Mouse (Mus musculus): Measurements from ENCODE around the gene Rbm41. TPM values are rescaled to one million over a fixed set of nuclear protein-coding genes. Genes with fewer than 3 reads are reported as not detected.

Gene Rbm41
- total and polyA plus RNA-seq, 3 experiments, result 9.1 to 9.4 TPM; not detected in 1

DNA sequence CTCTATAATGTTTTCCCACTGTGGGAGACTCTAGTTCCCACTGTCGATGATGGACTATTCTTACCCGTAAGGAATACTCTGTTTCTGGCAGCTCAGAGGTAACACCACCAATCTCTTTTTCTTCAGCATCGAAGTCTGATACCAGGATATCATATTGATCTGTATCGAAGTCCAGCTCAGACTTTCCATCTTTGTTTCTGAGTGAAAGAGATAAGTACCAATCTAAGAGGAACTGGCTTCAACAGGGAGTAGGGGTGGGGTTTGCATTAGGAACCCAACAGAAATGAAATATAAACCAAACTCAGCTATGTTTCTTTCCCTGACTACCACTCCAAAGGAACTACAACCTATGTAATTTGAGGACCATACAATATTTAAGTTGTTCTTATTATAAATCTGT, 143.6 kb downstream of the Rbm41 start (continued):
- no peak for TF ChIP-seq ZNF384 (IDR thresholded peaks at IDR 0.05; ENCODE audit: low read depth, low read length)
- TF ChIP-seq CHD1 (IDR thresholded peaks at IDR 0.05; ENCODE audit: low read depth, low read length), result no peak
- no peak for TF ChIP-seq POLR2A (IDR thresholded peaks at IDR 0.05; ENCODE audit: control insufficient read depth in 1 of 2, insufficient read depth in 1 of 2, low read depth in 1 of 2, low read length in 2 of 2, poor library complexity in 1 of 2)
- peak; percentile 81 for TF ChIP-seq GATA1 (IDR thresholded peaks at IDR 0.05; ENCODE audit: low read depth, low read length)

DNA sequence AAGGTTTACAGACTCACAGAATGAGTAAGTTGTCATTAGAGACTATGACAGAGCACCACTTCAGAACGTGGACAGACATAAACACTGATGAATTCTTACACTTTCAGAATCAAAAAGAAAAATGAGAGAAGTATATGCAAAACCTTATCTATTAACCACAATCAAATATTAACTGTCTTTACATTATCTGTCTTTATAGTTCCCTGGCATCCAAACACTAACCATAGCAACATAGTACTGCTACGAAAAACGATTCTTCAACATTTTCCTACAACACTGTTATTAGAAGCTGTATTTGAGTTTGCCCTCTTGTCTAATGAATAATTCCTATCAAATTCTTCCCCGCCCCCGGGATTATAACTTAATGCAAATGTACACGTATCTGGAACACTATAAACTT, 157.3 kb downstream of the Rbm41 start:
- Histone ChIP-seq H3K79me2 (ENCODE audit: control insufficient read depth, insufficient read depth, low read length, poor library complexity) (no peaks in the 10 kb centered on the region), H3K4me1 (ENCODE audit: control insufficient read depth in 1 of 2, insufficient read depth in 2 of 2, low read length in 2 of 2) (peaks cover 0 to 8% of the 10 kb centered on the region in 2 experiments; a peak in 2 of 4 replicates), H3K9me3 (replicated peaks; ENCODE audit: insufficient read depth, low read length) (no peaks in the 10 kb centered on the region), H3K4me3 (ENCODE audit: control insufficient read depth in 1 of 2, insufficient read depth in 1 of 2, low read depth in 2 of 2, low read length in 2 of 2) (no peak overlapping the region), H3K27ac (ENCODE audit: control insufficient read depth, low read depth, low read length) (no peak overlapping the region), H3K36me3 (ENCODE audit: control insufficient read depth in 1 of 2, insufficient read depth in 2 of 2, low read length in 2 of 2) (peaks cover 0 to 16% of the 10 kb centered on the region in 2 experiments; a peak in 2 of 4 replicates), H3K9ac (ENCODE audit: control insufficient read depth, low read depth, low read length, poor library complexity, severe bottlenecking) (no peak overlapping the region), H3K27me3 (ENCODE audit: control insufficient read depth in 1 of 2, insufficient read depth in 2 of 2, low read length in 2 of 2) (no peaks in the 10 kb centered on the region)
- DNase-seq (ENCODE audit: low read depth, low spot score), result no peak
- no peak for TF ChIP-seq ZKSCAN1 (IDR thresholded peaks at IDR 0.05; ENCODE audit: low read depth, low read length)
- peak; percentile 59; the same call in 1 of the 2 replicates for TF ChIP-seq GATA1 (IDR thresholded peaks at IDR 0.05; ENCODE audit: low read depth, low read length)
- no peak for TF ChIP-seq RAD21 (IDR thresholded peaks at IDR 0.05; ENCODE audit: low read depth, low read length)
- TF ChIP-seq CTCF (IDR thresholded peaks at IDR 0.05 in 2 of 3, conservative IDR thresholded peaks at IDR 0.05 in 1 of 3; ENCODE audit: control insufficient read depth in 1 of 3, insufficient read depth in 1 of 3, low read depth in 2 of 3, low read length in 3 of 3, poor library complexity in 1 of 3, severe bottlenecking in 1 of 3), result no peak
- TF ChIP-seq ZMIZ1 (IDR thresholded peaks at IDR 0.05; ENCODE audit: low read depth, low read length), result no peak
- TF ChIP-seq RCOR1 (IDR thresholded peaks at IDR 0.05; ENCODE audit: low read depth, low read length), result no peak
- TF ChIP-seq TBP (IDR thresholded peaks at IDR 0.05; ENCODE audit: low read depth, low read length), result no peak
- no peak for TF ChIP-seq BHLHE40 (IDR thresholded peaks at IDR 0.05; ENCODE audit: borderline replicate concordance, low read depth, low read length)
- TF ChIP-seq NELFE (IDR thresholded peaks at IDR 0.05; ENCODE audit: low read depth, low read length), result no peak
- TF ChIP-seq CHD1 (IDR thresholded peaks at IDR 0.05; ENCODE audit: low read depth, low read length), result no peak
- TF ChIP-seq EP300 (IDR thresholded peaks at IDR 0.05; ENCODE audit: low read depth in 1 of 2, low read length in 2 of 2), result peak; percentile 46 to 65; a peak in 1 of 4 replicates
- TF ChIP-seq ZNF384 (IDR thresholded peaks at IDR 0.05; ENCODE audit: low read depth, low read length), result no peak

Other genes starting within 250 kb of the Rbm41 start
- not detected in 2 replicates for gene Ripply1, start 216.2 kb downstream of the Rbm41 start, total RNA-seq (2012; rRNA removed)
- gene Ripply1, start 216.2 kb downstream of the Rbm41 start, polyA plus RNA-seq (2012; ENCODE audit: insufficient read depth in 1 of 2, insufficient read length in 2 of 2, low read depth in 1 of 2, low replicate concordance in 2 of 2, missing spikeins in 1 of 2), result not detected
- not detected in 2 replicates for gene Cldn2, start 197.8 kb downstream of the Rbm41 start, total RNA-seq (2012; rRNA removed)
- not detected for gene Cldn2, start 197.8 kb downstream of the Rbm41 start, polyA plus RNA-seq (2012; ENCODE audit: insufficient read depth in 1 of 2, insufficient read length in 2 of 2, low read depth in 1 of 2, low replicate concordance in 2 of 2, missing spikeins in 1 of 2)
- gene Morc4, start 126.9 kb downstream of the Rbm41 start, total RNA-seq (2012; rRNA removed), result 4.2 and 4.6 TPM in 2 replicates
- gene Morc4, start 126.9 kb downstream of the Rbm41 start, polyA plus RNA-seq (2012; ENCODE audit: insufficient read depth in 1 of 2, insufficient read length in 2 of 2, low read depth in 1 of 2, low replicate concordance in 2 of 2, missing spikeins in 1 of 2), result 100 to 1,000 TPM in 1 of 2 experiments, 10 to 100 TPM in 1; 20.4 to 221 TPM
- gene Nup62cl, start 64.1 kb upstream of the Rbm41 start, total RNA-seq (2012; rRNA removed), result not detected in 2 replicates
- not detected for gene Nup62cl, start 64.1 kb upstream of the Rbm41 start, polyA plus RNA-seq (2012; ENCODE audit: insufficient read depth in 1 of 2, insufficient read length in 2 of 2, low read depth in 1 of 2, low replicate concordance in 2 of 2, missing spikeins in 1 of 2)
- gene Pih1h3b, start 64.3 kb upstream of the Rbm41 start, total RNA-seq (2012; rRNA removed), result not detected in 2 replicates
- gene Pih1h3b, start 64.3 kb upstream of the Rbm41 start, polyA plus RNA-seq (2012; ENCODE audit: insufficient read depth in 1 of 2, insufficient read length in 2 of 2, low read depth in 1 of 2, low replicate concordance in 2 of 2, missing spikeins in 1 of 2), result not detected

All from MEL (cell line).